Mouse (Mus musculus) lung, postnatal 25 days (tissue): ENCODE results near the gene Txlna.
A peak's percentile ranks its signal among the peaks of the same experiment; 100 is the strongest.

Source experiments
- DNase-seq: peaks from one replicate; pipeline ENCODE4 v3.0.0; 2022; ENCODE audit warnings: low spot score

The Txlna gene

DNA sequence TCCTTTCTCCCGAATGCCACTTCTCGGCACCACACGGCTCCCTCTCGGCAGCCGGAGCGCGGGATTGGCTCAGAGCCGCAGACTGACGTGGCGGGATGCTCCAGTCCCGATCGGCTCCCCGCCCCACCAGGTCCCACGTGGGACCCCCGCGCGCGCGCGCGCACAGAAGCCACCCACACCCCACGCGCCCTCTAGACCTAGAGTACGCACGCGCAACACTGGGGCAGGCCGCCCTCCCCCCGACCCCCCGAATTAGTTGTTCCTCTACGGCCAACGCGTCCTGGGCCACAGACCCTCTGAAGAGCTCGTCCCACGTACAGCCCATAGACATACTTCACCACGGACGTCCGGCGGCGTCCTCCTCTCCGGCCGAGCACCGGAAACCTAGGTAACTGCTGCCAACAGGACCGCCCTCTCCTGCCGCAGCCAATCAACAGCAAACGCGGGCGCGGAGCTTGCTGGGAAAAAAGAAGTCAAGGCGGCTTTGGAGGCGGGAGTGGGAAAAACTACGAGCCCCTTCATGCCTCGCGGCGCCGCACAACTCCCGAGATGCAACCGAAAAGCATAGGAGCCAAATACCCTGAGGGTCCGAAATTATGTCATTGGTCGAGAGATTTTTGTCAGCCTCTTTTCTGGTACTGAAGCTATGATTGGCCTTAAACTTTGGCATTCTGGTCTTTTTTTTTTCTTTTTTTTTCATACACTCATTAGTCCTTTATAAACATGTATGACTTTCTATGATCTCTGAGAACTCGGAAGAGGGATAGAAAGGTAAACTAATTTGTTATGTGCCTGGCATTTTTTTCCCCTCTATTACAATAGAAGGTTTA is at the start of gene Txlna:
Gene Txlna (minus strand): TSS at position 428 of the 830 bp plus-strand sequence.
- DNase-seq = peak; percentile 98

DNA sequence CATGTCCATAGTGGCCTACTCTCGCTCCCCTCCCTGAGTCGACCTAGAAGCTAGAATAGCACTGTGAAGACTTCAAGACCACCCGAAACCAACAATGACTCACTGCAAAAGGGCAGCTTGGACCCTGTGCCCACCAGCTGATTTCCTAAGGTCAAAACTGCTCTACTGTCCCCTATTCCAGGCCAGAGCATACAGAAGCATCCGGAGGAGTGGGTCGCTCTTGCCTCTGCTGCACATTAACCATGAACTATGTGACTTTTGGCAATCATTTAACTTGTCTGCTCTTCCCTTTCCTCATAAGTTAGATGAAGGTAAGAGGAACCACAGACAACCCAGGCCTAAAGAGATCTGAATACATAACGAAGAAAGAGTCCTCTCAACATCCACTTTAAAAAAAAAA is 43.7 kb upstream of the Txlna start:
- no peak for DNase-seq

DNA sequence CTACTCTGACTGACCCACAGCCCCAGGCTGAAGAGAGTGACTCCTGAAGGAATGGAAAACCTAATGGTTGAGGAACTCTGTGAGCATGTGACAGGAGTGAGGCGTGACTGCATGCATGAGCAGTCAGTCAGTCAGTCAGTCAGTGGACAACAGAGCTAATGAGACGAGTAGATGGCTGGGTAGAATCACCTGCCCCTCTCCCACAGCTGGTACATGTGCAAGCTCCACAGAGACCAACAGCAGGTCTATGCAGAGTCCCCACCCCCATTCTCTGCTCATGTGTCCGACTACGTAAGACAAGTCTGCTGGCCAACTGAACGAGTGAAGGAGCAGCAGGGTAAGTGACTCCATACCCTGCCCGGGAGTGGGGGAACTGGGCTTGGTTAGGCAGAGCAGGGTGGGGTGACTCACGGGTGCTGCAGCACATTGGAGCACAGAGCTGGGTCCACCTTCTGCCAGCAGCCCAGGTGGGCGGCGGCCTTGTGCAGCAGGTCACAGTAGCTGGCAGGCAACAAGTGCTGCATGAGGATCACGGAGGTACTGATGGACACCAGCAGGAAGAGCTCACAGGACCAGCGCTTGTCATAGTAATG is 43.1 kb upstream of the Txlna start:
- DNase-seq = no peak

GRCm38 (mm10) chr4:129681837-129682236 is 41.0 kb upstream of the Txlna start:
- DNase-seq = no peak

DNA sequence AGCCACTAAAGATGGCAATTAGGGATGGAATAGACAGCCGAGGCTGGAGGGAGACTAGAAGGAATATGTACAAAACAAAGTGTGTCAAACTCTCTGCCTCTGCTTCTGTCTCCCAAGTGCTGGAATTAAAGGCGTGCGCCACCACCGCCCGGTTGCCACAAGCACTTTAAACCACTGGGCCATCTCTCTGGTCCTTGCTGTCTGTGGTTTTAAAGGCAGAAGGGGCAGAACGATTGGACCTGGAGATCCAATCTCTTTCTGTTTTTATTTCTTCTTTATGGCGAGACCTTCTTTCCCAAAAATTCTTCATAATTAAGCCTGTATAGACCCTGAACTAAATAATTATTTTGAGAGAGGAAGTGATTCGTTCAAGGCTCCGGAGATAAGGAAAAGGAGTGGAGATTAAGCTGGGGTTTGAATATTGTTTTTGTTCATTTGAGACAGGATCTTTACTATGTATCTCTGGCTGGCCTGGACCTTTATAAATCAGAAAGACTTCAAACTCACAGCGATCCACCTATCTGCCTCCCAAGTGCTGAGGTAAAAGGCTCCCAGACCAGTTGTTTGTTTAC is 32.1 kb upstream of the Txlna start:
- no peak for DNase-seq

GRCm38 (mm10) chr4:129672083-129672877 is 31.4 kb upstream of the Txlna start, which contains the start of gene Kpna6:
Gene Kpna6, minus strand, starts transcription at chr4:129672767.
- DNase-seq = peak; percentile 90

DNA sequence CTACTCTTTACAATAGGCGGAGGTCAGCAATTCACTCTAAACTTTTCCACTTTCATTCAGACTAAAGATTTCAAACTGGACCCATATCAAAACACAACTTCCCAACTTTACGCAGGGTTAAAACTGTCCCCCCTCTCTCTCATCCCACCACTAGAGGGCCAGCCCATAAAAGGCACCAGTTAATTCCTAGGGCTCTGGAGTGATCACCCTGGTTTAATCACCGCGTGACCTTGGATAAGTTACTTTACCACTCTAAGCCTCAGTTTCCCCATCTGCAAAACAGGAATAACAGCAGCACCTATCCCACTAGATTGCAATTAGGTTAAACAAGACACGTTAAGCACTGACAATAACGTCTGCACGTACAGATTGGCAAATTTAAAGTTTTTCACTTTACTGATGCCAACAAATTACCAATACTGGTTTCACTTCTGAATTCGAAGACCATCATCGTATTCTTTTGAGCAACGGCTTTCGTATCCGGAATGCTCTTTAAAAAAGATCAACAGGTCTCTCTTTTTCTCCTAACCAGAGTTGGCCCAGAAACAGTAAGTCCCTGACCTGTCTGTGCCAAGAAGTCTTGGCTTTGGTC is 30.7 kb upstream of the Txlna start:
- DNase-seq = peak; percentile 50

DNA sequence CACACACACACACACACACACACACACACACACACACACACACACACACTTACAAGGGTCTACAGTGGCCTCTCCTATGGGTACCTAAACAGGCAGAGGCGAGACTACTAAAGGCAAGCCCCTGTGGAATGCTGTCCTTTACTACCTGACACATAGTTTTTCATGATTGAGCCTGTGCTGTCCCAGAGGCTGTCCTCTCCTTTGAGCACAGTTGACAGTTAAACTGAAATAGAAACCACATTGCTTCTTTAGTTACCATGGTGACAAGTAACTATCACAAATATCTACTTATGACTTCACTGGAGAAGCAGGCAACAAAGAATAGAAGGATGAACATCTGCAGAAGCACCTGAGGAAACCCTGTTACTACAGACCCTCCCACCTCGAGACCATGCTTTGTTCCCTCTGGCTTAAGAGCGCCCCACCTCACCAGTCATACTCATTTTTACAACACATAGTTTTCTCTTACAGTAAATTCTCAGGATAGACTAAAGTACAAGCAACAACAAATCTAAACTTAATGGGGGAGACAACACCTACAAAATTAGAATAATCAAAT is 21.5 kb upstream of the Txlna start:
- no peak for DNase-seq

GRCm38 (mm10) chr4:129661584-129661983 is 20.7 kb upstream of the Txlna start:
- no peak for DNase-seq

DNA sequence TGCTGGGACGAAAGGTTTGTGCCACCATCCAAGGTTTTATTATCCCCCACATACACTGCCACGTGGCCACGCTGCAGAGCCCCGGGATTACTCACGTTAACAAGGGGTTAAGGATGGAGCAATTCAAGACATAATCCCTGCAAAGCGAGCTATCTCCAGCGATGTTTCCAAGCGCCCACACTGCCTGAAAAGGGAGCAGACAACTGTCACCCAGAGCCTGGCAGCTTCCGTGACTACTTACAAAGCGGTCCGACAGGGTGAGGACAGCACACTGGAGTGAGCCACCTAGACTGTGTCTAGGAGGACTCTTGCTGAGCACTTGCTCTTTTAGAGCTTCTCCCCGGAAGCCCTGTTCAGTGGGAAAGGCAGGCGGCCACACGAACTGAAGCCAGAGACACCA is 13.9 kb upstream of the Txlna start:
- no peak for DNase-seq

GRCm38 (mm10) chr4:129650359-129650758 is 9.5 kb upstream of the Txlna start:
- DNase-seq = no peak

GRCm38 (mm10) chr4:129648656-129649055 is 7.8 kb upstream of the Txlna start:
- DNase-seq = no peak

DNA sequence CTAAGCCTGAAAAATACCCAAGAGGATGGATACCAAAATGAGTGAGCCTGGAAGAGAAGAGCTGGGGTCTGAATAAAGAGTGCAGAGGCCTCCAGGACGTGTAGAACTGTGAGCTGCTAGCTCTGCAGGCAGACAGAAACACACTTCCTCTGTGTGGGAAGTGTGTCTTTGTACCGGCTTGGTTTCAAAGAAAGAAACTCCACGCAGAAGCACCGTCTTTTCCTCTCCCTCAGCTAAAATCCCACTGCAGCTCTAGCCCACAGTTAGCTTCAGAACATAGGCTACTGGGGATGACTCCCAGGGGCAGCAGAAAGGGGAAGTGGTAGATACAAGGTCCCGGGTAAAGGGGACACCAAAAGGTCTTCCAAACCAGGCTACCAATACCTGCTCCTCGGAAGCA is 4.3 kb upstream of the Txlna start:
- no peak for DNase-seq

DNA sequence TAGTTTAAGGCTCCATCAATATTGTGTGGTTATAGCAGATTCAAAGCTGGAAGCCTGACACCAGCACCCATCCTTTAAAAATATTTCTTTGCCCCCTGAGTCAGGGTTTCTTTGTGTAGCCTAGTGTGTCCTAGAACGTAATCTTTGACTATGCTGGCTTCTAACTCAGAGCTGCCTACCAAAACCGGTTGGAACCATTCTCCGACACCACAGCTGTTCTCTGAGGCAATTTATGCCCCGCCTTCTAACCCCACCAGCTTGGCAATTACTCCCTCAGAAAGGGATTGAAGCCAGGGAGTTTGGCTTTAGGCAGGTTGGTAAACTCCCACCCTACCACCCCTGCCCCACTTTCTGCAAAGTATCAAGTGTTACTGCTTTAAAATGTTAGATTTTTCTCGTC is 891 bp upstream of the Txlna start:
- no peak for DNase-seq

DNA sequence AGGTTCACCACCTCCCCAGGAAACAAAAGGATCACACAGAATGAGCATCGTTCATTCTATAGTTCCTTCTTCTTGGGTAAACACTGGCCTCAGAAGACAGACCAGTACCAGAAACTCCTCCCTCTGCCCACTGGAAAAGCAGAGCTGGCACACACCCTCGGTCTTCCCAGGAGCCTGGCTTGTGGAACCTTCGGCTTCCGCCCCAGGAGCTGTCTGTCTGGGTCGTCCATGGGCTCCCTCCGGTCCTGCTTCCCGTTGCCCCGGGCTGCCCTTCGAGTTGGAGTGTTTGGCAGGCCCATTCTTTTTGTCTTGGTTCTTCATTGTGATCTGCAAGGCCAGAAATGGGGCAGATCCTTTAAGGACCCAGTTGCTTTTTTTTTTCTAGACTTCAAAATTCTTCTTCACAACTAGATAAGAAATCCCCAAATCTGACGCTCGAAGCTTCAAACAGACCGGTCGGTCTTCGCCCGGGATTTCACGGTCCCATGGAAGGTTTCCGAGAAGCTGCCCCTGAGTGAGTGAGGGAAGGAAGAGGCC is 696 bp downstream of the Txlna start:
- DNase-seq = peak; percentile 53

GRCm38 (mm10) chr4:129639221-129639620 is 1.6 kb downstream of the Txlna start:
- no peak for DNase-seq

- no peak for DNase-seq
Observed at GRCm38 (mm10) chr4:129633852-129634251, 7.0 kb downstream of the Txlna start.

- DNase-seq = no peak
Observed at GRCm38 (mm10) chr4:129631867-129632266, 9.0 kb downstream of the Txlna start.

DNA sequence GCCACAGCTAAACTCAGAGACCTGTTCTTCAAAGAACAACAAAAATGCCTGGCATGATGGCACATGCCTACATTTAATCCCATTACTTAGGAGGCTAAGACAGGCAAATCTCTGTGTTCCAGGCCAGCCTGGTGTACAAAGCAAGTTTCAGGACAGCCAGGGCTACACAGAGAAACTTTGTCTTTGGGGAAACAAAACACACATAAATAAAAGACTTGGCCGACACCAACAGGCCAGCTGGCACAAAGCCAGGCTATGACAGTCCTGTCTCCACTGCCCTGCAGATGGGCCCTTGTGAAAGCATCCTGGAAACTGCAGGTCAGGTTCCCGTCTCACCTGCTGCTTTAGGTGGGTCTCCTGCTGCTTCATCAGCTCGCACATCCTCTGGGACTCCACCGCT is 9.9 kb downstream of the Txlna start:
- no peak for DNase-seq

GRCm38 (mm10) chr4:129626035-129626434 is 14.8 kb downstream of the Txlna start:
- no peak for DNase-seq

DNA sequence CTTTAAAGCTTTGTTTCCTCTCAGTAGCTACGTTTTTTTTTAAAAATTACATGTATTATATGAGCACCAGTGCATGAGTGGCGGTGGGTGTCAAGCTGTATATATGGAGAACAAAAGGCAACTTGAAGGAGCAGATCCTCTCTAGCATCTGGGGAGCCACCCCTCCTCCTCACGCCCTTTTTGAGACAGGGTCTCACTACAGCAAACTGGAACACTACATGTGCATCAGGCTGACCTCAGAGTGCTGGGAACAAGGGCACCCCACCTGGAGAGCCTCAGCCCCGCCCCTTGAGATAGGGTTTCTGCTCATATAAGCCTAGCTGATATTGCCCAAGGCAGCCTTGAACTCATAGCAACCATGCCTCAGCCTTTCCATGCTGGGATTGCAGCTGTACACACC is 15.4 kb downstream of the Txlna start:
- DNase-seq = no peak

GRCm38 (mm10) chr4:129625029-129625370 is 15.9 kb downstream of the Txlna start:
- peak; percentile 62 for DNase-seq
